25 mouse cellular contexts compared by ENCODE assay signal in the genomic region with DNA sequence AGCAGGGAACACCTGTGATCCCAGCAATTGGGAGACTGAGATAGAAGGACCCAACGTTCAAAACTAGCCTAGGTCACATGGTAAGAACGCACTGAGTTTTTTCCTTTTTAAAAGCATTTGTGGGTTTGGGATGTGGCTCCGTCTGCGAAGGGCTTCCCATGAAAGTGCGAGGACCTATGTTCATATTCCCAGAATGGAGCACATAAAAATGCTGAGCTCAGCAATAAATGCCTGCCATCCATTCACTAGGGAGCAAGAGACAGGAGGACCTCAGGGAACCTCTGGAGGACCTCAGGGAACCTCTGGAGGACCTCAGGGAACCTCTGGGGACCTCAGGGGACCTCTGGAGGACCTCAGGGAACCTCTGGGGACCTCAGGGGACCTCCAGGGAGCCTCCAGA. TPM values are rescaled to one million over a fixed set of nuclear protein-coding genes. Genes with fewer than 3 reads are reported as not detected.
DNase-seq lines count a peak whose midpoint lies in the region; ATAC-seq and TF ChIP-seq lines count a peak whose summit lies in the region.
"Had no signal": no experiment of that assay in that cellular context is flagged by ENCODE, and none has a peak within 500 bp of the region (broad histone marks: within the 10 kb centered on the region; RNA-seq: fewer than 3 reads in every experiment).

No protein-coding gene starts in this region.

- no peak overlapping the region for H3K9ac ChIP-seq in liver, postnatal 0 days (replicated peaks)
- H3K9ac ChIP-seq in liver, embryonic 11.5 days (ENCODE audit: low read depth, low read length), result no peak overlapping the region
- no peak overlapping the region for H3K9ac ChIP-seq in ES-E14 (ENCODE audit: insufficient read depth, low read depth, low read length, poor library complexity, severe bottlenecking)
- H3K9ac ChIP-seq: embryonic facial prominence, embryonic 12.5 days; forebrain, embryonic 13.5 days; forebrain, embryonic 15.5 days; forebrain, postnatal 0 days had no signal

- no peaks in the 10 kb centered on the region for H3K9me3 ChIP-seq in liver, postnatal 0 days (ENCODE audit: low read length)
- H3K9me3 ChIP-seq in liver, embryonic 11.5 days (ENCODE audit: control insufficient read depth, low read length), result no peaks in the 10 kb centered on the region
- no peaks in the 10 kb centered on the region for H3K9me3 ChIP-seq in ES-E14 (ENCODE audit: control insufficient read depth, insufficient read depth, low read depth, low read length)
- H3K9me3 ChIP-seq: embryonic facial prominence, embryonic 10.5 days; embryonic facial prominence, embryonic 12.5 days; forebrain, embryonic 13.5 days; forebrain, embryonic 15.5 days had no signal

- H3K4me2 ChIP-seq in liver, postnatal 0 days (ENCODE audit: low read depth, low read length), result peak overlapping the region; percentile 22; the same call in 1 of the 2 replicates
- H3K4me2 ChIP-seq in liver, embryonic 11.5 days, result no peak overlapping the region
- H3K4me2 ChIP-seq: embryonic facial prominence, embryonic 12.5 days; forebrain, embryonic 13.5 days; forebrain, embryonic 15.5 days had no signal

- DNase-seq in liver, postnatal 0 days, result no peak
- DNase-seq in liver, embryonic 11.5 days (ENCODE audit: low spot score), result no peak
- no peak for DNase-seq in ES-E14 (ENCODE audit: low read depth, low spot score)
- DNase-seq in kidney, adult 8-10 months, result no peak
- DNase-seq in heart, postnatal 10 days, result no peak
- DNase-seq: adrenal gland, adult 8-10 months; adrenal gland, postnatal 14 days; adrenal gland, postnatal 36 days; cerebellum, adult 11-12 months; cerebellum, adult 2 months; cerebellum, adult 9-10 months; cerebellum, postnatal 10 days; cerebellum, postnatal 25 days; forebrain, postnatal 0 days had no signal

- in situ Hi-C loops in ES-E14 (cut with MboI; ENCODE audit: low sequenced_read_pairs in 2 of 2, unreplicated experiment in 2 of 2), result no loop called here

- 83% methylated on average over 5 of the region's 5 CpGs for WGBS in liver, postnatal 0 days (ENCODE audit: insufficient replicate concordance)
- 85% methylated on average over 5 of the region's 5 CpGs for WGBS in liver, embryonic 11.5 days

- intact Hi-C loops in heart, postnatal 10 days (cut with DNase I), result no loop called here

- H3K27ac ChIP-seq in liver, postnatal 0 days (ENCODE audit: low read depth), result no peak overlapping the region
- H3K27ac ChIP-seq in liver, embryonic 11.5 days (ENCODE audit: low read depth, low read length), result no peak overlapping the region
- no peak overlapping the region for H3K27ac ChIP-seq in ES-E14 (ENCODE audit: insufficient read depth, low read depth, low read length, poor library complexity, severe bottlenecking)
- H3K27ac ChIP-seq: embryonic facial prominence, embryonic 10.5 days; embryonic facial prominence, embryonic 12.5 days; forebrain, embryonic 13.5 days; forebrain, embryonic 15.5 days had no signal

- H3K36me3 ChIP-seq in liver, postnatal 0 days (replicated peaks; ENCODE audit: insufficient read depth, low read length), result no peaks in the 10 kb centered on the region
- no peaks in the 10 kb centered on the region for H3K36me3 ChIP-seq in liver, embryonic 11.5 days (ENCODE audit: control insufficient read depth, insufficient read depth, low read length)
- H3K36me3 ChIP-seq in ES-E14 (ENCODE audit: control insufficient read depth, insufficient read depth, low read length, poor library complexity, severe bottlenecking), result no peaks in the 10 kb centered on the region
- H3K36me3 ChIP-seq: embryonic facial prominence, embryonic 10.5 days; embryonic facial prominence, embryonic 12.5 days; forebrain, embryonic 15.5 days had no signal

- H3K4me1 ChIP-seq in liver, postnatal 0 days (ENCODE audit: insufficient read depth), result peaks cover 3% of the 10 kb centered on the region
- H3K4me1 ChIP-seq in liver, embryonic 11.5 days (replicated peaks; ENCODE audit: control insufficient read depth, insufficient read depth, low read length), result no peaks in the 10 kb centered on the region
- H3K4me1 ChIP-seq in ES-E14 (ENCODE audit: control insufficient read depth in 2 of 2, insufficient read depth in 2 of 2, low read length in 2 of 2, poor library complexity in 1 of 2), result peaks cover 2% of the 10 kb centered on the region in 2 experiments; a peak in 2 of 4 replicates
- H3K4me1 ChIP-seq: embryonic facial prominence, embryonic 12.5 days; forebrain, embryonic 15.5 days had no signal

- ATAC-seq in liver, postnatal 0 days, result no peak
- no peak for ATAC-seq in liver, embryonic 11.5 days (replicated peaks; ENCODE audit: low FRiP score)
- ATAC-seq: activated CD4-positive, CD25-positive, alpha-beta regulatory T cell, adult 4 months; forebrain, embryonic 13.5 days; forebrain, embryonic 15.5 days; forebrain, postnatal 0 days; Patski had no signal

- no peak for TF ChIP-seq EP300 in liver, postnatal 0 days (IDR thresholded peaks at IDR 0.05; ENCODE audit: low read depth)

- no peak for TF ChIP-seq CTCF in liver, postnatal 0 days (IDR thresholded peaks at IDR 0.05; ENCODE audit: low read depth)

- no peak overlapping the region for H3K4me3 ChIP-seq in liver, postnatal 0 days (ENCODE audit: low read depth, low read length)
- no peak overlapping the region for H3K4me3 ChIP-seq in liver, embryonic 11.5 days (ENCODE audit: low read depth, low read length)
- no peak overlapping the region for H3K4me3 ChIP-seq in ES-E14 (ENCODE audit: insufficient read depth in 1 of 2, low read depth in 1 of 2, low read length in 2 of 2, poor library complexity in 1 of 2, severe bottlenecking in 1 of 2)
- H3K4me3 ChIP-seq: embryonic facial prominence, embryonic 10.5 days; embryonic facial prominence, embryonic 12.5 days; forebrain, embryonic 13.5 days; forebrain, embryonic 15.5 days had no signal

- H3K27me3 ChIP-seq in liver, postnatal 0 days (ENCODE audit: insufficient read depth, low read length), result 0 out of 2 replicates have a peak, but pooled peaks cover 7% of the 10 kb centered on the region
- peaks cover 20% of the 10 kb centered on the region for H3K27me3 ChIP-seq in liver, embryonic 11.5 days (replicated peaks; ENCODE audit: control insufficient read depth, insufficient read depth, low read length)
- H3K27me3 ChIP-seq: forebrain, embryonic 13.5 days; forebrain, embryonic 15.5 days; Patski had no signal

TF ChIP-seq in ES-E14, 5 proteins besides CTCF, POLR2A, EP300 and RAD21:
- TF ChIP-seq ZC3H11A (IDR thresholded peaks at IDR 0.05; ENCODE audit: borderline replicate concordance, low read depth, low read length) (no peak), MAFK (IDR thresholded peaks at IDR 0.05; ENCODE audit: insufficient read depth, low read depth, low read length) (peak; percentile 97)

RNA-seq across cellular contexts. Expression of a gene that starts 1.7 kb away (rescaled TPM):
- 32.4 and 32.5 TPM in 2 replicates for polyA plus RNA-seq in liver, postnatal 0 days (2015; fragmentation: Nextera tagmentation; extraction: Ambion mirVana)
- not detected in 2 replicates for polyA plus RNA-seq in liver, embryonic 11.5 days (2014; fragmentation: Nextera tagmentation; extraction: Ambion mirVana)
- 0.22 TPM in 1 of 2 replicates, not detected in the other for total RNA-seq in ES-E14 (2012; rRNA removed)
- total RNA-seq in heart, postnatal 10 days (2021), result not detected
- total RNA-seq: adrenal gland, adult 18-20 months; forebrain, postnatal 0 days had no signal
- polyA plus RNA-seq: activated CD4-positive, CD25-positive, alpha-beta regulatory T cell, adult 4 months; embryonic facial prominence, embryonic 10.5 days; embryonic facial prominence, embryonic 12.5 days; embryonic facial prominence, embryonic 14.5 days; forebrain, embryonic 11.5 days; forebrain, embryonic 13.5 days; forebrain, embryonic 15.5 days; forebrain, postnatal 0 days had no signal

RNA-seq across cellular contexts. Expression of a gene that starts 5.4 kb away (rescaled TPM):
- polyA plus RNA-seq in liver, postnatal 0 days (2015; fragmentation: Nextera tagmentation; extraction: Ambion mirVana), result 21.0 and 24.5 TPM in 2 replicates
- polyA plus RNA-seq in liver, embryonic 11.5 days (2014; fragmentation: Nextera tagmentation; extraction: Ambion mirVana), result 2.3 and 2.5 TPM in 2 replicates
- total RNA-seq in ES-E14 (2012; rRNA removed), result 0.67 TPM in 1 of 2 replicates, not detected in the other
- total RNA-seq in heart, postnatal 10 days (2021), result 10 to 100 TPM in 1 of 2 experiments, 1 to 10 TPM in 1; 9.1 to 11.2 TPM
- polyA plus RNA-seq: activated CD4-positive, CD25-positive, alpha-beta regulatory T cell, adult 4 months had no signal

RNA-seq across cellular contexts. Expression of a gene that starts 25.4 kb away (rescaled TPM):
- 53.6 and 54.1 TPM in 2 replicates for polyA plus RNA-seq in liver, postnatal 0 days (2015; fragmentation: Nextera tagmentation; extraction: Ambion mirVana)
- polyA plus RNA-seq in liver, embryonic 11.5 days (2014; fragmentation: Nextera tagmentation; extraction: Ambion mirVana), result 32.8 and 35.1 TPM in 2 replicates
- total RNA-seq in ES-E14 (2012; rRNA removed), result 35.3 and 59.2 TPM in 2 replicates
- total RNA-seq in heart, postnatal 10 days (2021), result 10 to 100 TPM; 45.6 to 45.8 TPM

RNA-seq across cellular contexts. Expression of a gene that starts 33.0 kb away (rescaled TPM):
- 15.3 and 17.1 TPM in 2 replicates for polyA plus RNA-seq in liver, postnatal 0 days (2015; fragmentation: Nextera tagmentation; extraction: Ambion mirVana)
- 5.1 and 5.5 TPM in 2 replicates for polyA plus RNA-seq in liver, embryonic 11.5 days (2014; fragmentation: Nextera tagmentation; extraction: Ambion mirVana)
- 20.5 and 34.5 TPM in 2 replicates for total RNA-seq in ES-E14 (2012; rRNA removed)
- 10 to 100 TPM in 1 of 2 experiments, 1 to 10 TPM in 1; 8.3 to 12.6 TPM for total RNA-seq in heart, postnatal 10 days (2021)

RNA-seq across cellular contexts. Expression of a gene that starts 46.5 kb away (rescaled TPM):
- not detected in 2 replicates for polyA plus RNA-seq in liver, postnatal 0 days (2015; fragmentation: Nextera tagmentation; extraction: Ambion mirVana)
- polyA plus RNA-seq in liver, embryonic 11.5 days (2014; fragmentation: Nextera tagmentation; extraction: Ambion mirVana), result 0.05 TPM in 1 of 2 replicates, not detected in the other
- total RNA-seq in ES-E14 (2012; rRNA removed), result 0.13 and 0.16 TPM in 2 replicates
- not detected for total RNA-seq in heart, postnatal 10 days (2021)
- total RNA-seq: adrenal gland, adult 18-20 months; adrenal gland, adult 8-10 months; adrenal gland, postnatal 14 days; adrenal gland, postnatal 36 days had no signal
- polyA plus RNA-seq: activated CD4-positive, CD25-positive, alpha-beta regulatory T cell, adult 4 months; C2C12; cortical plate, adult 2 months; embryonic facial prominence, embryonic 14.5 days had no signal
